Mouse (Mus musculus) hindbrain, embryonic 11.5 days (tissue): ENCODE results near the gene Tubb2b. TPM values are rescaled to one million over a fixed set of nuclear protein-coding genes. Genes with fewer than 3 reads are reported as not detected.

Source experiments
- ATAC-seq: fragments of 200-750 bp; cut with Nextera tagmentation; 2 replicates; pipeline ENCODE4 v1.8.0; 2017; ENCODE audit warnings: mild to moderate bottlenecking, moderate TSS enrichment, moderate library complexity; ENCODE audit not compliant: low FRiP score
- DNase-seq: peaks from one replicate; pipeline ENCODE4 v3.0.0-alpha.2; 2015; ENCODE audit warnings: low spot score
- H3K27ac ChIP-seq: fragments of 300-500 bp; sonication (generic); 2 replicates; pipeline ENCODE4 v1.5.1; 2014; ENCODE audit warnings: mild to moderate bottlenecking, low read depth, low read length
- H3K27me3 ChIP-seq: fragments of 300-500 bp; sonication (generic); 2 replicates; pipeline ENCODE4 v1.6.1; 2014; ENCODE audit warnings: mild to moderate bottlenecking, low read length, moderate library complexity, mixed read lengths; ENCODE audit not compliant: control insufficient read depth, insufficient read depth
- H3K36me3 ChIP-seq: fragments of 300-500 bp; sonication (generic); 2 replicates; pipeline ENCODE4 v1.6.1; 2014; ENCODE audit warnings: mild to moderate bottlenecking, low read length, moderate library complexity, mixed read lengths; ENCODE audit not compliant: control insufficient read depth, insufficient read depth
- H3K4me1 ChIP-seq: fragments of 300-500 bp; sonication (generic); replicated peaks from 2 replicates; pipeline ENCODE4 v1.6.1; 2014; ENCODE audit warnings: low read length, mixed read lengths; ENCODE audit not compliant: control insufficient read depth, insufficient read depth
- H3K4me2 ChIP-seq: fragments of 300-500 bp; sonication (generic); replicated peaks from 2 replicates; pipeline ENCODE4 v1.6.1; 2014; ENCODE audit warnings: mild to moderate bottlenecking, low read depth, low read length
- H3K4me3 ChIP-seq: fragments of 300-500 bp; sonication (generic); 2 replicates; pipeline ENCODE4 v1.5.1; 2014; ENCODE audit warnings: low read depth, low read length
- H3K9ac ChIP-seq: fragments of 300-500 bp; sonication (generic); 2 replicates; pipeline ENCODE4 v1.6.1; 2014; ENCODE audit warnings: low read depth, low read length
- H3K9me3 ChIP-seq: fragments of 300-500 bp; sonication (generic); 2 replicates; pipeline ENCODE4 v1.6.1; 2016; ENCODE audit warnings: low read length; ENCODE audit not compliant: control insufficient read depth
- WGBS: fragments of 180-500 bp; shearing (Covaris S2); extraction: QIAGEN DNeasy Blood & Tissue Kit; methylation state at CpG from one replicate; pipeline ENCODE4 v1.1.7; 2014; 5-methylcytosine and 5-hydroxymethylcytosine counted together
- polyA plus RNA-seq: library from polyadenylated mRNA; unstranded; fragments of >200 nt; fragmentation: Nextera tagmentation; extraction: Ambion mirVana; gene quantifications from 2 replicates; pipeline ENCODE4 v1.2.1, GENCODE M21; 2014

Tubb2b gene
- 318 and 341 TPM in 2 replicates for polyA plus RNA-seq

DNA sequence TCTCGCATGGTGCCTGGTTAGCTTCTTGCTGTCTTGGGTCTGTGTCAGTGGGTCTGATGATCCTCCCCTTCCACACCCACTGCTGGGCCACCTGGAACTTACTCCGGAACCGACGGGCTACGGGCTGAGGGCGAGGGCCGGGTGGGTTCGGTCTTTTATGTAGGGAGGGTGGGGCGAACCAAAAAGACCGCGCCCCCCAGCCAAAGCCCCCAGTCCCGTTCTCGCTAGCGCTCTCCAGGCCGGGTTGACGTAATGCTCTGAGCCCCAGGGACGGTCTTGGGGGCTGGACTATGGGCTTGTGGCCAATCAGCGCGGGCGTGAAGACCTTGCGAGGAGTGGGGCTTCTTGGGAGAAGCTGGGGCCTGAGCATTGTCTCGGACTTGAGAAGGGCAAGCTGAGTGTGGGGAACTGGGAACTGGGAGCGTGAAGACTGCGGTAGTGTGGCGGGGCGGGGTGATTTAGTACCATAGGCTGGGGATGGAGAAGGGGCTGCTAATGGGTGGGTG lies at the start of gene Tubb2b:
Gene Tubb2b (minus strand): TSS at position 241 of the 506 bp plus-strand sequence.
- H3K27ac ChIP-seq, result peak within 1 kb of the TSS; percentile 100
- no peaks in the 10 kb centered on the region for H3K27me3 ChIP-seq
- H3K4me1 ChIP-seq, result peaks cover 12% of the 10 kb centered on the region
- H3K9ac ChIP-seq, result peak within 1 kb of the TSS; percentile 81
- H3K9me3 ChIP-seq, result no peaks in the 10 kb centered on the region
- peak; percentile 91 for ATAC-seq
- H3K4me3 ChIP-seq, result peak within 1 kb of the TSS; percentile 63
- peak; percentile 97 for DNase-seq
- peak within 1 kb of the TSS; percentile 60 for H3K4me2 ChIP-seq
- under 1% methylated on average over 26 of the region's 26 CpGs for WGBS
- no peaks in the 10 kb centered on the region for H3K36me3 ChIP-seq

DNA sequence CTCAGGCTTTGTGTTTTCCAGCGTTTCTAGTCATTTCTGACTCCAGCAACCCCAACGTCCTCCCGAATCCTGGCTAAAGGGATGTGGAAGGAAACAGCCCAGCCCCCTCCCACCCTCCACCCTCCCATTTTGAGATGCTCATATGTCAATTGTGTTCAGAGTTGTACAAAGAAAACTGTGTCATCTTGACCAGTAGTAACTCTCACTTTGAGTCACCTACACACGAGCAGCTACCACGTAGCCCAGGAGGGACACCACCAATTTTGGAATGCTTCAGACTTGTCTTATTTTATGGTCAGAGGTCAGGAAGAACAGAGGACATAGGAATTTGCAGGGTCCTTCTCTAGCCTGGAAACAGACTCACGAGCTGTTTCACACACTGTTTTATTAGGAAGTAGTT lies 43.8 kb upstream of the Tubb2b start:
- H3K4me1 ChIP-seq, result no peaks in the 10 kb centered on the region
- ATAC-seq (no peak), DNase-seq (no peak)
- no peaks in the 10 kb centered on the region for H3K27me3 ChIP-seq
- H3K9ac ChIP-seq, result no peak overlapping the region
- no peak overlapping the region for H3K27ac ChIP-seq
- H3K36me3 ChIP-seq, result no peaks in the 10 kb centered on the region
- H3K4me2 ChIP-seq, result no peak overlapping the region
- H3K4me3 ChIP-seq, result no peak overlapping the region
- no peaks in the 10 kb centered on the region for H3K9me3 ChIP-seq
- WGBS, result 92% methylated on average over 6 of the region's 6 CpGs

DNA sequence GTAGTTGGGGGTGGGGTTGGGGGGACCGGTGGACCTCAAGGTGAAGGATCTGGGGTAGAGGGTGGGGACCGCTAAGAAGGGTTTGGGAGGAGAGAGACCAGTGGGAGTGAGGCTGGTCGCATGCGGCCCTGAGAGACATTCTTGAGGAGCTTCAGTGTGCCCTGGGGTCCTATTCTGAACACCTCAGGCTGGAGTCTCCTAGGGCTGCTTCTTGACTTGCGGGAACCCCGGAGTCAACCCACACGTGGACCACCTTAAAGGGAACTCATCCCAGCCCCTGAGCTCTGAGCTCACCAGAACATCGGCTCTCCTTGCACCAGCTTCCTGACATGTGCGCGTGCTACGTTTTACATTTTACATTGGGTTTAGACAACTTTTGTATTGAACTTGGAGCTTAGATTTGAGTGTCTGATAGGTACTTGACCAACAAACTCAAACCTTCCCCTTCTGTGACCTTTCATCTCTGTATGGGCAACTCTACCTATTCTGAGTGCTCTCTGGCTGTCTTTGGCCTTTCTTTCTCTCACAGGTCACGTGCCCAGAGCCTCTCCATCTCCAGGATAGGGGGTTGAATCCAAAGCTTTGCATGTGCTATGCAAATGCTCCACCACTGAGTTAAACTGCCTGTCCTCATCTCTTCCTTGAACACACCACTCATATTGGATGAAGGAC lies 33.2 kb upstream of the Tubb2b start:
- Histone ChIP-seq H3K27me3 (no peaks in the 10 kb centered on the region), H3K4me1 (no peaks in the 10 kb centered on the region), H3K27ac (peak overlapping the region; percentile 80), H3K9me3 (no peaks in the 10 kb centered on the region), H3K4me3 (peak overlapping the region; percentile 67), H3K36me3 (no peaks in the 10 kb centered on the region), H3K9ac (peak overlapping the region; percentile 69), H3K4me2 (peak overlapping the region; percentile 57)
- peak; percentile 8; the same call in 1 of the 2 replicates for ATAC-seq
- no peak for DNase-seq
- 53% methylated on average over 12 of the region's 12 CpGs for WGBS

DNA sequence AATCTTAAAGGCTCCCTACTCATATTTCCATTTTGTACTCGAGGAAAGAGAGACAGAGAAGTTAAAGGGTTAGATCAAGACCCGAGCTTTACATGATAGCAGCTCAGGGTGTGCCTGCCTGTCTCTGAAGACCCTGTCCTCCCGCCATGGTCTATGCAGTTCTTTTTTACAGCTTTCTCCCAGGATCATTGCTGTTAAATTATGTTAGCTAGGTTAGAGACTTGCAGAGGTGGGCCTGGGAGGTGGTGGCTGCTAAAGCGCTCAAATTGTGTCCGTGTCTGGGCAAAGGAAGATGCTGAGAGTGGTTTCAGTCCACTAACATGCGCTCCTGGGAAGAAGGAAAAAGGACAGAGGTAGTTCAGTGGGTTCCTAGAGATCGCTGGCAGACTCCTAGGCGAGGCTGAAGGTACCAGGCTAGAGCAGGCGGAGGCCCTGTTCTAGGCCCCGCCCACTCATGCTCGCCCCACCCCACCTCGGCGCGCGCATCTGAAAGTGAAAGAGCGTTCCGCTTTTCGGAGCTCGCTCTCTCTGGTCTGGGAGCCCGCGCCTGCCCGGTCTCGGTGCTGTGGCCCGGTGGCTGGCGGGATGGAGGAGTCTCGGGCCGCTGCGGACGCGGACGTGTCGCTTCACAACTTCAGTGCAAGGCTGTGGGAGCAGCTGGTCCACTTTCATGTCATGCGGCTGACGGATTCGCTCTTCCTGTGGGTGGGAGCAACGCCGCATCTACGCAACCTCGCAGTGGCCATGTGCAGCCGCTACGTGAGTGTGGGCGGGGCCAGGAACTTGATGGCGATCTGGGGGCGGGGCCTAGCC lies 32.4 kb upstream of the Tubb2b start, which contains the start of gene Psmg4:
Gene Psmg4 (plus strand): TSS at position 474 of the 813 bp plus-strand sequence.
- peak; percentile 94 for DNase-seq
- Histone ChIP-seq H3K9me3 (no peaks in the 10 kb centered on the region), H3K4me3 (peak within 1 kb of the TSS; percentile 67), H3K27me3 (no peaks in the 10 kb centered on the region), H3K36me3 (no peaks in the 10 kb centered on the region), H3K4me1 (no peaks in the 10 kb centered on the region), H3K4me2 (peak within 1 kb of the TSS; percentile 57), H3K9ac (peak within 1 kb of the TSS; percentile 69), H3K27ac (peak within 1 kb of the TSS; percentile 80)
- WGBS, result 4% methylated on average over 44 of the region's 44 CpGs
- ATAC-seq, result peak; percentile 98

DNA sequence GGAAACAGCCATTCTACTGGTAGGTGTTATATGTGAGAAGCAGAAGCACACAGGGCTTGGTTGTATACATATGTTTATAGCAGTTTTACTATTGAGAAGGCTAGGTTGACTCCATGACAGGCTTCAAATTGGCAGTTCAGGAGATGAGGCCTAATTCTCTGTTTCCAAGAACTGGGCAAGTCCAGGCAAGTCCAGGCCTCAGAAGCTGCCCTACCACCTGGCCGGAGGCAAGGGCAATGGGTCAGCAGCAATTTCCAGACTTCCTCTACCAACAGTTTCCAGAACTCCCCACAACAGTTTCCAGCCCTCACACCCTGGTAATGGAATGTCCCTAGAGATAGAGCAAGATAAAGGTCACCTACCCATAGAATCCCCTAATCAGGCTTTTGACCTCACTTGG lies 29.7 kb upstream of the Tubb2b start:
- H3K4me2 ChIP-seq, result no peak overlapping the region
- 80% methylated on average over 1 of the region's 1 CpGs for WGBS
- no peak for ATAC-seq

DNA sequence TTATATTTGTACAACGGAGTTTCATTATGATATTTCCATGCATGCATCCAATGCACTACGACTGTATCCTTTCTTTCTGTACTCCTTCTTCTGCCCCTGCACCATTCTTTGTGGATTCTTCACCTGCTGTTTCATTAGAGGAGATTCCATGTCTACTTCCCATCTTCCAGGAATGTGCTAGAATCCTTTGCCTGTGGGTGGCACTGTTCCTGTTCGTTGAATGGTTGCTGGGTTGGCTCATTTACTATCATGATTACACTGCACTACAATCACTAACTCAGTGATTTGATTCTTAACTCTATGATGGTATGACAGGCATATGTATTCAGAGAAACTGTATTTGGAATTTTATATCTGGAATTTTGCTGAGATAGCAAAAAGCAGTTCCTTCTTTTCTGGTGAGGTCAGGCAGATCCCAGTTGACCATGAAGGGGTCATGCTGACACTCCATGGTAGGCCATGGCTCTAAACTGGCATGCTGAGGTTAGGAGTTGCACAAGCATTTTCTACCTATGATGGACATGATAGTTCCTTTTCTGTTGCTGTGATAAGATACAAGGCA lies 27.4 kb upstream of the Tubb2b start:
- WGBS, result 93% methylated on average over 3 of the region's 3 CpGs
- no peak for DNase-seq
- Histone ChIP-seq H3K27me3 (no peaks in the 10 kb centered on the region), H3K27ac (no peak overlapping the region), H3K9ac (no peak overlapping the region), H3K9me3 (no peaks in the 10 kb centered on the region), H3K4me2 (no peak overlapping the region), H3K36me3 (no peaks in the 10 kb centered on the region), H3K4me3 (no peak overlapping the region), H3K4me1 (no peaks in the 10 kb centered on the region)
- ATAC-seq, result no peak

More for the DNA sequence above, 29.7 kb upstream of the Tubb2b start:
- Histone ChIP-seq H3K27me3 (no peaks in the 10 kb centered on the region), H3K4me3 (no peak overlapping the region), H3K9ac (no peak overlapping the region), H3K36me3 (no peaks in the 10 kb centered on the region), H3K27ac (no peak overlapping the region), H3K4me1 (no peaks in the 10 kb centered on the region), H3K9me3 (no peaks in the 10 kb centered on the region)
- DNase-seq, result no peak

DNA sequence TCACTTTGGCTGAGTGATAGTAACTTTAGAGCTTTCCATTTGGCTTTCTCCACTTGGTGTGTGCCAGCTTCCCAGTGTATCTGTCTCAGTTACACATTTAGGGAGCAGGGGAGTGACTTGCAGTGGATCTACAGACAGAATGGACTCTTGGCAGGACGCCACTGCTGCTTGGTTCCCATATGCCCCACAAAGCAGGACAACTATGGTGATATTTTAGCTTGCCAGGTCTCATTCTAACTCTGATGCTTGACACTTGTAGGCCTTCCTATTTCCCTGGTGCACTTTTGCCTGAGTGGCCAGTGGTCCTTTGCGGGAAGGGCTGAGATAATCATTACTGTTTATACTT lies 26.5 kb upstream of the Tubb2b start:
- Histone ChIP-seq H3K36me3 (no peaks in the 10 kb centered on the region), H3K4me3 (no peak overlapping the region), H3K4me1 (no peaks in the 10 kb centered on the region), H3K4me2 (no peak overlapping the region), H3K9me3 (no peaks in the 10 kb centered on the region), H3K9ac (no peak overlapping the region), H3K27me3 (no peaks in the 10 kb centered on the region), H3K27ac (no peak overlapping the region)
- ATAC-seq, result no peak
- WGBS, result 72% methylated on average over 2 of the region's 2 CpGs
- DNase-seq, result no peak

DNA sequence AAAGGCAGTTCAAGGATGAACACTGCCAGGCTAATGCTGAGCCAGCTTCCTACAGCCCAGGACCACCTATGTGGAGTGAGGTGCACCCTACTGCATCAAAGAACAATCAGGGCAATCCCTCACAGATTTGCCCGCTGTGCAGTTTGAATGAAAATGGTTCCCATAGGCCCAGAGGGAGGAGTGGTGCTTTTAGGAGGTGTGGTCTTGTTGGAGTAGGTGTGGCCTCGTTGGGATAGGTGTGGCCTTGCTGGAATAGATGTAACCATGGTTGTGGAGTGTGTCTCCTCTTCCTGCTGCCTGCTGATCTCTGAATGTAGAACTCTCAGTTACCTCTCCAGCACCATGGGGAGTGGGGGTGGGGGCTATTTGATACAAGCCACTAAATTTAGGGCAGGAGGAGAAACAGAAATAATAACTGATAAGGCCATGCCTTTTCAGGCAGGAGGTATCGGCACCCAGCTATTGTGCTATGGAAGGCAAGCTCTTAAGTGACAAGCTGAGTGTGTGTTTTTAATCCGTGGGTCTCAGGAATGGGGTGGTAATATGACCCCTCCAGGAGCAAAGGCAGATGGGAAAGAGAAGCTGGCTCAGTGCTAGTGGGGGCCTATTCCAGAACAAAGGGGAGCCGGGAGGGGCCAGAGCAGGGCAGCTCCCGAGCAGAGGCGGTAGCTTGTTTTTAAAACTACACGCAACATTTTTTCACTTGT lies 26.0 kb upstream of the Tubb2b start:
- ATAC-seq (no peak; the same call in 1 of the 2 replicates), DNase-seq (no peak)
- Histone ChIP-seq H3K4me1 (no peaks in the 10 kb centered on the region), H3K9me3 (no peaks in the 10 kb centered on the region), H3K4me2 (no peak overlapping the region), H3K4me3 (no peak overlapping the region), H3K27me3 (no peaks in the 10 kb centered on the region), H3K27ac (no peak overlapping the region), H3K36me3 (no peaks in the 10 kb centered on the region), H3K9ac (no peak overlapping the region)
- 67% methylated on average over 8 of the region's 8 CpGs for WGBS
